Mouse (Mus musculus): ENCODE results near the gene Wapl.

- TF ChIP-seq CTCF (IDR thresholded peaks at IDR 0.05; ENCODE audit: extremely low read depth, insufficient read depth, insufficient read length, insufficient replicate concordance): no peak
- no peak for TF ChIP-seq POLR2A (IDR thresholded peaks at IDR 0.05; ENCODE audit: low read depth, low read length)
Observed at GRCm38 (mm10) chr14:34762682-34763081, 89.0 kb downstream of the Wapl start.

All from spleen, adult 2 months (tissue).